Mouse (Mus musculus) bone marrow, adult 2 months (tissue): ENCODE results near the gene Phf12.

ENCODE experiments used
- CTCF ChIP-seq: fragments of 200-500 bp; IDR thresholded peaks from 2 replicates; pipeline ENCODE4 v1.5.1; 2011; ENCODE audit warnings: low read length, control low read depth; ENCODE audit not compliant: control insufficient read depth, insufficient read depth
- POLR2A ChIP-seq: fragments of 200-500 bp; IDR thresholded peaks from 2 replicates; pipeline ENCODE4 v1.6.1; 2011; ENCODE audit warnings: low read depth, mild to moderate bottlenecking, control low read depth, low read length, borderline replicate concordance; ENCODE audit not compliant: control insufficient read depth

- TF ChIP-seq POLR2A (no peak), CTCF (no peak)
Measured at GRCm38 (mm10) chr11:77970718-77971117, 11.8 kb upstream of the Phf12 start.
